10 mouse cellular contexts compared by ENCODE assay signal in genomic region chr4:148646616-148647015, GRCm38 (mm10). TPM values are rescaled to one million over a fixed set of nuclear protein-coding genes. Genes with fewer than 3 reads are reported as not detected.
A peak's percentile ranks its signal among the peaks of the same experiment; 100 is the strongest.
DNase-seq lines count a peak whose midpoint lies in the region; ATAC-seq and TF ChIP-seq lines count a peak whose summit lies in the region.
"Had no signal": no experiment of that assay in that cellular context is flagged by ENCODE, and none has a peak within 500 bp of the region (broad histone marks: within the 10 kb centered on the region; RNA-seq: fewer than 3 reads in every experiment).

No protein-coding gene starts in this region.

- no peak overlapping the region for H3K4me2 ChIP-seq in forebrain, postnatal 0 days (ENCODE audit: low read depth)
- no peak overlapping the region for H3K4me2 ChIP-seq in forebrain, embryonic 13.5 days

- H3K9me3 ChIP-seq in forebrain, postnatal 0 days (ENCODE audit: low read length) = no peaks in the 10 kb centered on the region
- no peaks in the 10 kb centered on the region for H3K9me3 ChIP-seq in forebrain, embryonic 13.5 days (replicated peaks)

- H3K4me3 ChIP-seq in forebrain, postnatal 0 days (ENCODE audit: low read depth, low read length) = no peak overlapping the region
- H3K4me3 ChIP-seq in forebrain, embryonic 13.5 days = no peak overlapping the region

- no peak overlapping the region for H3K9ac ChIP-seq in forebrain, postnatal 0 days
- no peak overlapping the region for H3K9ac ChIP-seq in forebrain, embryonic 13.5 days

- no peak overlapping the region for H3K27ac ChIP-seq in forebrain, postnatal 0 days (ENCODE audit: low read depth, low read length)
- H3K27ac ChIP-seq in forebrain, embryonic 13.5 days = no peak overlapping the region

- no peak for TF ChIP-seq CTCF in forebrain, postnatal 0 days (IDR thresholded peaks at IDR 0.05; ENCODE audit: low read depth)

- DNase-seq in forebrain, postnatal 0 days = peak; percentile 25
- peak; percentile 46 for DNase-seq in 416B (ENCODE audit: low read depth)
- peak; percentile 67 for DNase-seq in cerebellum, adult 8-10 months
- DNase-seq in large intestine, adult 2 months (ENCODE audit: low read depth, low spot score) = peak; percentile 55
- DNase-seq in testis, postnatal 10 days (ENCODE audit: low spot score) = no peak
- DNase-seq in ovary, postnatal 10 days (ENCODE audit: low spot score) = no peak

- H3K36me3 ChIP-seq in forebrain, postnatal 0 days (ENCODE audit: insufficient read depth) = no peaks in the 10 kb centered on the region
- H3K36me3 ChIP-seq in forebrain, embryonic 13.5 days (ENCODE audit: poor library complexity, severe bottlenecking) = no peaks in the 10 kb centered on the region

- 58% methylated on average over 11 of the region's 11 CpGs for WGBS in forebrain, postnatal 0 days
- WGBS in forebrain, embryonic 13.5 days = 65% methylated on average over 11 of the region's 11 CpGs
- 8% methylated on average over 11 of the region's 11 CpGs for WGBS in large intestine, adult 2 months

- no peaks in the 10 kb centered on the region for H3K27me3 ChIP-seq in forebrain, postnatal 0 days (ENCODE audit: insufficient read depth, low read length)
- H3K27me3 ChIP-seq in forebrain, embryonic 13.5 days = no peaks in the 10 kb centered on the region

- ATAC-seq in forebrain, postnatal 0 days = no peak
- ATAC-seq in forebrain, embryonic 13.5 days = no peak
- ATAC-seq in inflammation-experienced regulatory T-cells, adult 6 months = no peak

- H3K4me1 ChIP-seq in forebrain, postnatal 0 days (ENCODE audit: insufficient read depth) = no peaks in the 10 kb centered on the region
- H3K4me1 ChIP-seq in forebrain, embryonic 13.5 days = peaks cover 4% of the 10 kb centered on the region; the same call in 1 of the 2 replicates

RNA-seq across cellular contexts. Expression of gene Gm572, which starts 3.5 kb away (rescaled TPM):
- not detected in 2 replicates for total RNA-seq in forebrain, postnatal 0 days (2014; rRNA removed)
- polyA plus RNA-seq in forebrain, postnatal 0 days (2015; fragmentation: Nextera tagmentation; extraction: Ambion mirVana) = not detected in 2 replicates
- not detected in 2 replicates for polyA plus RNA-seq in forebrain, embryonic 13.5 days (2015; fragmentation: Nextera tagmentation; extraction: Ambion mirVana)
- polyA plus RNA-seq in large intestine, adult 2 months (2012; rRNA removed) = 0.15 TPM in 1 of 2 replicates, not detected in the other
- not detected for polyA plus RNA-seq in inflammation-experienced regulatory T-cells, adult 6 months (2017; shearing (Covaris generic))
- total RNA-seq: common myeloid progenitor, adult 5-6 weeks had no signal
- polyA plus RNA-seq: liver, embryonic 16.5 days had no signal

RNA-seq across cellular contexts. Expression of gene Tardbp, which starts 19.8 kb away (rescaled TPM):
- total RNA-seq in forebrain, postnatal 0 days (2014; rRNA removed) = 107 and 159 TPM in 2 replicates
- polyA plus RNA-seq in forebrain, postnatal 0 days (2015; fragmentation: Nextera tagmentation; extraction: Ambion mirVana) = 101 and 104 TPM in 2 replicates
- 364 and 366 TPM in 2 replicates for polyA plus RNA-seq in forebrain, embryonic 13.5 days (2015; fragmentation: Nextera tagmentation; extraction: Ambion mirVana)
- 76.3 and 102 TPM in 2 replicates for polyA plus RNA-seq in large intestine, adult 2 months (2012; rRNA removed)
- 100 to 1,000 TPM; 149 to 182 (median 164) TPM for polyA plus RNA-seq in inflammation-experienced regulatory T-cells, adult 6 months (2017; shearing (Covaris generic))

RNA-seq across cellular contexts. Expression of gene Masp2, which starts 44.3 kb away (rescaled TPM):
- total RNA-seq in forebrain, postnatal 0 days (2014; rRNA removed) = 0.24 TPM in 1 of 2 replicates, not detected in the other
- polyA plus RNA-seq in forebrain, postnatal 0 days (2015; fragmentation: Nextera tagmentation; extraction: Ambion mirVana) = 0.26 TPM in 1 of 2 replicates, not detected in the other
- polyA plus RNA-seq in forebrain, embryonic 13.5 days (2015; fragmentation: Nextera tagmentation; extraction: Ambion mirVana) = 0.34 and 0.63 TPM in 2 replicates
- 0.10 TPM in 1 of 2 replicates, not detected in the other for polyA plus RNA-seq in large intestine, adult 2 months (2012; rRNA removed)
- under 1 TPM in 1 of 3 experiments, not detected in 2; 0.63 TPM for polyA plus RNA-seq in inflammation-experienced regulatory T-cells, adult 6 months (2017; shearing (Covaris generic))

RNA-seq across cellular contexts. Expression of gene Srm, which starts 55.3 kb away (rescaled TPM):
- 59.9 and 60.3 TPM in 2 replicates for total RNA-seq in forebrain, postnatal 0 days (2014; rRNA removed)
- polyA plus RNA-seq in forebrain, postnatal 0 days (2015; fragmentation: Nextera tagmentation; extraction: Ambion mirVana) = 199 and 232 TPM in 2 replicates
- 150 and 162 TPM in 2 replicates for polyA plus RNA-seq in forebrain, embryonic 13.5 days (2015; fragmentation: Nextera tagmentation; extraction: Ambion mirVana)
- polyA plus RNA-seq in large intestine, adult 2 months (2012; rRNA removed) = 49.5 and 69.9 TPM in 2 replicates
- polyA plus RNA-seq in inflammation-experienced regulatory T-cells, adult 6 months (2017; shearing (Covaris generic)) = 1 to 10 TPM; 4.7 to 5.2 (median 4.8) TPM

Comparison
In these comparisons a context has a peak if more than half of its experiments do, and no peak if none do; other contexts are left out.
1. DNase-seq: peak in forebrain, postnatal 0 days (single experiment), 416B (single experiment), cerebellum, adult 8-10 months (single experiment) and large intestine, adult 2 months (single experiment); none in testis, postnatal 10 days (single experiment) and ovary, postnatal 10 days (single experiment).